Mouse (Mus musculus) heart, postnatal 10 days (tissue): ENCODE data around the gene Zfp277. TPM values are rescaled to one million over a fixed set of nuclear protein-coding genes. Genes with fewer than 3 reads are reported as not detected.

Experiments
- DNase-seq, 2 experiments: peaks; one replicate each; pipeline ENCODE4 v3.0.0; 2021
- intact Hi-C: fragments of 180-260 bp; cut with DNase I; formaldehyde crosslinking; loops from one replicate; pipeline ENCODE4 v1.15.1; 2025
- total RNA-seq, 2 experiments: library from RNA; stranded (reverse); gene quantifications; 2 replicates each; pipeline ENCODE4 v1.2.3; 2021

Gene Zfp277
- total RNA-seq, 2 experiments from 2014 or later, result 15.4 to 16.3 TPM

GRCm38 (mm10) chr12:40446450-40447381 lies 1.0 kb upstream of the Zfp277 start:
- DNase-seq, result peak; percentile 67

GRCm38 (mm10) chr12:40445206-40445605 lies 496 bp downstream of the Zfp277 start:
- peak in 1 of 2 experiments; percentile 69 for DNase-seq
- intact Hi-C loops, result loop anchor here (5.0 kb wide), 4 partner anchors 52 to 372 kb away; no protein-coding TSS in a partner anchor

More at GRCm38 (mm10) chr12:40446450-40447381, 1.0 kb upstream of the Zfp277 start:
- intact Hi-C loops, result loop anchor here (2.0 to 5.0 kb wide), 5 partner anchors 51 to 371 kb away; no protein-coding TSS in a partner anchor

- DNase-seq, result no peak
- intact Hi-C loops, result no loop called here
These were observed 7.7 kb downstream of the Zfp277 start for GRCm38 (mm10) chr12:40438049-40438448.

- DNase-seq, result no peak
- intact Hi-C loops, result no loop called here
These were observed 11.6 kb downstream of the Zfp277 start for GRCm38 (mm10) chr12:40434101-40434500.

GRCm38 (mm10) chr12:40431075-40431474 lies 14.6 kb downstream of the Zfp277 start:
- intact Hi-C loops, result no loop called here
- no peak for DNase-seq

GRCm38 (mm10) chr12:40429976-40430375 lies 15.7 kb downstream of the Zfp277 start:
- no peak for DNase-seq
- intact Hi-C loops, result no loop called here

- intact Hi-C loops, result no loop called here
- DNase-seq, result no peak
These were observed 18.1 kb downstream of the Zfp277 start for GRCm38 (mm10) chr12:40427606-40428005.

GRCm38 (mm10) chr12:40424991-40425390 lies 20.7 kb downstream of the Zfp277 start:
- no peak for DNase-seq

GRCm38 (mm10) chr12:40417257-40417656 lies 28.4 kb downstream of the Zfp277 start:
- intact Hi-C loops, result no loop called here
- DNase-seq, result no peak

More at GRCm38 (mm10) chr12:40424991-40425390, 20.7 kb downstream of the Zfp277 start:
- intact Hi-C loops, result no loop called here

GRCm38 (mm10) chr12:40415312-40415925 lies 30.3 kb downstream of the Zfp277 start:
- intact Hi-C loops, result no loop called here
- DNase-seq, result peak; percentile 30

GRCm38 (mm10) chr12:40414682-40415311 lies 30.9 kb downstream of the Zfp277 start:
- intact Hi-C loops, result no loop called here
- no peak for DNase-seq

- DNase-seq, result no peak
- intact Hi-C loops, result loop anchor here (2.0 kb wide), 1 partner anchor 13 kb away; no protein-coding TSS in a partner anchor
These were observed 45.9 kb downstream of the Zfp277 start for GRCm38 (mm10) chr12:40399812-40400211.

- intact Hi-C loops, result loop anchor here (2.0 kb wide), 1 partner anchor 13 kb away; no protein-coding TSS in a partner anchor
- DNase-seq, result no peak
These were observed 46.3 kb downstream of the Zfp277 start for GRCm38 (mm10) chr12:40399386-40399785.

GRCm38 (mm10) chr12:40398916-40399315 lies 46.8 kb downstream of the Zfp277 start:
- intact Hi-C loops, result loop anchor here (2.0 kb wide), 1 partner anchor 14 kb away; no protein-coding TSS in a partner anchor
- no peak for DNase-seq

- intact Hi-C loops, result loop anchor here (5.0 kb wide), 1 partner anchor 424 kb away; no protein-coding TSS in a partner anchor
- DNase-seq, result no peak
These were observed 52.8 kb downstream of the Zfp277 start for GRCm38 (mm10) chr12:40392869-40393268.

GRCm38 (mm10) chr12:40391262-40391661 lies 54.4 kb downstream of the Zfp277 start:
- no peak for DNase-seq
- intact Hi-C loops, result loop anchor here (5.0 kb wide), 1 partner anchor 426 kb away; no protein-coding TSS in a partner anchor

- intact Hi-C loops, result no loop called here
- no peak for DNase-seq
These were observed 57.9 kb downstream of the Zfp277 start for GRCm38 (mm10) chr12:40387786-40388185.

GRCm38 (mm10) chr12:40385301-40385700 lies 60.4 kb downstream of the Zfp277 start:
- intact Hi-C loops, result no loop called here
- DNase-seq, result no peak

- intact Hi-C loops, result no loop called here
- peak in 1 of 2 experiments; percentile 28 for DNase-seq
These were observed 62.0 kb downstream of the Zfp277 start for GRCm38 (mm10) chr12:40383718-40384117.

GRCm38 (mm10) chr12:40382539-40382938 lies 63.2 kb downstream of the Zfp277 start:
- intact Hi-C loops, result no loop called here
- DNase-seq, result no peak

GRCm38 (mm10) chr12:40381824-40382223 lies 63.9 kb downstream of the Zfp277 start:
- intact Hi-C loops, result no loop called here
- DNase-seq, result no peak
